Mouse (Mus musculus): Measurements from ENCODE around the gene Tha1.
A peak's percentile ranks its signal among the peaks of the same experiment; 100 is the strongest.
"Not testable (repeated sequence)": the region's sequence is repeated elsewhere in the genome, so short reads cannot be mapped to it uniquely, and the experiment has no call there.

Tha1 gene

DNA sequence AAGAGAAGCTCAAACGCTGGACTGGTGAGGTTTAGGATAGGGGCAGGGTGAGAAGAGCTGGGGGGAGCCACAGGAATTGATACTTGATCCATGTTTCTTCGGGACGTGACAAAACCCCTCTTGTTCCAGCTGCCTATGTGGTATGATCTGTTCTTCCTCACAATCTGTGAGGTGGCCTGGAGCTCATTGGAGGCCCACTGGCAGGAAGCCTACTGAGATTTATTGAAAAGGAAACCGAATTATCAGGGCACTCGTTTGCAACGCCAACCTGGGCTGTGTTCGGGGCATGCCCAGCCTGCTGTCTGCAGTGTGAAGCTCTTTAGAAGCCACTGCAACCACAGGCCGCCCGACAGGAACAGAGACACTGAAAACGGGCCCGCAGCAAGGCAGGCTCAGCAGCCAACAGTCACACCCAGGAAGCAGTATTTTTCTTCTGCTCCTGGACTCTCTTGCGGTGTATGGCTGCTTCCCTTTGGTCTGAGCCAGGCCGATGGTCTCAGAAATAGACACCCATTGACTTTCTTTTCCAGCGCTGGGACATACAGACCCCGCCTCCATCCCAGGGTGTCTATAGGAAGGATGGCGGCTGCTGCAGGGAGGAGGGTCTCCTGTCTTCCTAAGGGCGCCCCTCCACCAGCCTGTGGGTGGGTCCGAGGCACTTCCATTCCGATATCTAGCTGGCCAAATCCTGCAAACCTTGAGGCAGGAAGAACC, 24.9 kb downstream of the Tha1 start:
- no peak for DNase-seq

DNA sequence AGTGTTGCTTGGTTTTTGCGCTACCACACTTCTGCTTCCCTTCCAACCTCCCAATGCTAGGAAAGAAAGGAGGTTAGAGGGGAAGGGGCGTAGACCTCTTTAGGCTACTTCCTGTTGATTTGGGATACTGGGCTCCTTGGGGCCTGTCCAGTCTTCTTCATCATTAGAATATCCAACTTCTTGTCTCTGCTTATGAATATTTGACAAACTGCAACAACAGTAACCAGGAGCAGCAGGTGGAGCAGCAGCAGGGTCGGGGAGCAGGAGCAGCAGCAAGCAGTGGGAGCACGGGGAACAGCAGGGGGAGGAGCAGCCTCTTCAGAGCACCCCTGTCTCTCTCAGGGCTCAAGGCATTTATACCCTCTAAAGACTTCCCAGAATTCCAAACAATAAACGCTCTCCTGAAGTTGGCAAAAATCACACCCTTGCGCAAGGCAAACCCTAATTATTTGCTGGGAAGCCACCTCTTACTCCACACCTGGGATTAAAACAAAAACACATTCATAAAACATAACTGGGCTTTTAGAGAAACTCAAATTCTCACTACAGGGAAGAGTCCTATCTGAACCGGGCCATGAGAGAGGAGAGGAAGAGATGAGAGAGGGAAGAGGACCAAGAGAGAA, 25.6 kb downstream of the Tha1 start:
- no peak for DNase-seq

DNA sequence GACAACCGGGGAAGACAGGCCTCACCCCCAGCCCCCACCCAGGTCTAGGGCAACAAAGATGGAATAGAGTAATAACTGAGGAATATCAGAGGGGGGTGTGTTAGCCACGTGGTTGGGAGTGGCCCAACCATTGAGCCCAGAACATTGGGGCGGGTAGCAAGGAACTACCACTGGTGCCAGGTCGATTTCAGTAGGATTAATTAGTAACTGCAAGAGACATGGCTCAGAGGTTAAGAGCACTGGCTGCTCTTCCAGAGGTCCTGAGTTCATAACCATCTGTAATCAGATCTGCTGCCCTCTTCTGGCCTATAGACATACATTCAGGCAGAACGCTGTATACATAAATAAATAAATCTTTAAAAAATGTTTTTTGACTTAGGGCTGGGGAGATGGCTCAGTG, 26.6 kb downstream of the Tha1 start:
- no peak for DNase-seq

DNA sequence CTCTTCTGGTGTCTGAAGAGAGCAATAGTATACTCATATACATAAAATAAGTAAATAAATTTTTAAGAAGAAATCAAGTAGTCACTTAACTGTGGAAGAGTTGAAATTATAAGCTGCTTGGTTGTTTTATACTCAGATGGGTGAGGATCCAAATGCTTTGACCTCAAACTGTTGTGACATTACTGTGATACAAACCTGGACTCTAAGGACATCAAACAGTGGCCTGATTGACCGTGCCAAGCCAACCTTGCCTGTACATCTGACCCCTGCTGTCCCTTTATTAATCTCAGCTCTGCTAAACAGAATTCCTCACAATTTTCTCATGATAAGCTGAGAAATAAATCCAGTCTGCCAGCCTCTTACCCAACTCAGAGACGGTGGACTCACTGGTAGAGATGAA, 27.6 kb downstream of the Tha1 start:
- DNase-seq: no peak

DNA sequence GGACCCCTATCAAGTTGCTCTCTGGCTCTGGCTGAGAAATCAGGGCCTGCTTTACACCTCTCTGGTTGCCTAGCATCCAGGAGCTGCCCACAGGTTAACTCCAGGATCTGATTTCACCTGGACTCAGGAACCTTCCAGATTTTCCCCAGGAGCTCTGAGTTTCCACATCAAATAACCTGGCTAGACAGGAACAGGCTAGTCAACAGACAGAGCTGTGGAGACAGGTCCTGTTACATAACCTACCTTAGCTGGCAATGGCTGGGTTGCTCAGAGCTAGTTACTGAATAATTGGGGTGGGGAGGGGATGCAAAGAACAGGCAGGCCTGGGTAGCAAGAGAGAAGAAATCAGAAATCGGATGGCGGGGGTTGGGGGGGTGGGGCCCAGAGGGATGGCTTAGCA, 28.3 kb downstream of the Tha1 start:
- no peak for DNase-seq

DNA sequence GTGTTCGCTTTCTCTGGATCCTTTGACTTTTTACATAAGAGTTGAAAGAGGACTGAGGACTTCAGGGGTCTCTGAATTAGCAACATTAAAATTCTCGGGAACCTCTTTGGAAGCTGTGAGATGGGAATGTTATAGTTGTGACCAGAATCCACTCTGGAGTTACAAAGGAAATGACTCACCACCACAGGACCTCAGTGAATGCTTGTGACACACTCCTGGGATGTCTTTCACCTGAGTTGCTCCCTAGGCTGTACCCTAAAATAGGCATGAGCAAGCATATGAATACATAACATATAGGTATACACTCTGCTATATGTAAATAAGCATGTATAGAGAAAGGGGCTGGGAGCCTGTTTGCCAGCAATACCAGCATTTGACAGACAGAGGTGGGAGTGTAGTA, 29.8 kb downstream of the Tha1 start:
- no peak for DNase-seq

DNA sequence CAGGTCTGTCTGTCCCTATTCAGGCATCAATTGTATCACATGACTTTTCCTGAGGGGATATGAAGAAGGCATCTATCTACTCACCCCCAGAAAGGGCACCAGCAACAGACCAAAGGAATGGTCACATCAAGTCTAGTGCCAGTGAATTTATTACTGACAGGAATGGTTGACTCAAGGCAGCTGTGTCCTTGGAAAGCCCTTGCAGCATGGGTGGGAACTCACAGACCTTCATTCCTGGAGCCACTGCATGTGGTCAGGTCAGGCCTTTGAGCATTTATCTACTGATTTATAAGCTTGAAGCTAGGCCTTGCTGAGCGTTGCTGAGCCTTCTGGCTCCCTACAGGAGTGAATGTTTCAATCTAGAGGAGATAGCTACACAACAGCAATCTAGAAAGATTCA, 32.4 kb downstream of the Tha1 start:
- no peak for DNase-seq

DNA sequence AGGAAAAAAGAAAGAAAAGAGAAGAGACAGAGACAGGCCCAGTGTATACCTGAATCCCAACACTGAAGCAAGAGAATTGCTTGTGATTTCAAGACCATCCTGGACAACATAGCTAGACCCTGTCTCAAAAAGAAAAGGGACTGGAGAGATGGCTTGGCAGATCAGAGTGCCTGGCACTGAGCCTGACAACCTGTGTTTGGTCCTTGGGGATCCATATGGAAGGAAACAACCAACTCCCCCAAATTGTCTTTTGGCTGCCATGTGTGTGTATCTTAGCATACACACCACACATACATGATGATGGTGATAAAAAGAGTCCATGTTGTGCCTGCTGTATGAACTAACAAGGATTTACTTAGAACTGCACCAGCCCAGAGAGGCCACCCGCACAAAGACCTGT, 34.3 kb downstream of the Tha1 start:
- no peak for DNase-seq

DNA sequence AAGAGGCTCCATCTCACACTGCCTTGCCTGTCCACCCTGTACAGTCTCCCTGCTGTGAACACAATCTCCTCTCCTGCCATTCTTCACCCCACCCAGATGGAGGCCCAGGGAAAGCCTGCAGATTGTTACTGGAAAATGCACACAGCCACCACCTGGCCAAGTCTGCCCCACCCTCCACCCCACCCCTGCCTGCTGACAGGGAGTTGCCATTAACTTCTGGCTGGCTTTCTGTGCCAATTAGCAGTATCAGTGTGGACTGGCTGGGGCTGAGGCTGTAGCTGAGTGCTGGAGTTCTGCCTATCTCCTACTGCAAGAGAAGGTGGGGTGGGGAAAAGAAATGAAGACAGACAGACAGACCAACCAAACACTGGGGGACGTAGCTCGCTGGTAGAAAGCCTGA, 34.7 kb downstream of the Tha1 start:
- DNase-seq: no peak

DNA sequence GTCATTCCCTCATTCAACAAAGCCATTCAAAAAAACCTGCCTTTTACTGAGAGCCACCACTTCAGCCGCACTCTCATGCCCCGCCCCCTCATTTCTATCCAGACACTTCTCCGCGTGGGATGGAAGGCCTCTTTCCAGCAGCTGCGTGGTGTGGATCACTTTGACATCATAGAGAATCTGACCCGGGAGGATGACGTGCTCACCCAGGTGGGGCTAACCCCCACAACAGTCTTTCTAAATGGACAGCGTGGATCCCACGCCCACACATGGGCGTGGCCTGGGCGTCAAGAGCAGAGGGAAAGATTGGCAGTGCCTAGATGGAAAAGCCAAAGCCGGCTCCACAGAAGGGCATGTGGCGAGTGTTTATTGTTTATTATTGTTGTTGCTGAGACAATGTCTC, 37.0 kb downstream of the Tha1 start:
- DNase-seq: no peak

DNA sequence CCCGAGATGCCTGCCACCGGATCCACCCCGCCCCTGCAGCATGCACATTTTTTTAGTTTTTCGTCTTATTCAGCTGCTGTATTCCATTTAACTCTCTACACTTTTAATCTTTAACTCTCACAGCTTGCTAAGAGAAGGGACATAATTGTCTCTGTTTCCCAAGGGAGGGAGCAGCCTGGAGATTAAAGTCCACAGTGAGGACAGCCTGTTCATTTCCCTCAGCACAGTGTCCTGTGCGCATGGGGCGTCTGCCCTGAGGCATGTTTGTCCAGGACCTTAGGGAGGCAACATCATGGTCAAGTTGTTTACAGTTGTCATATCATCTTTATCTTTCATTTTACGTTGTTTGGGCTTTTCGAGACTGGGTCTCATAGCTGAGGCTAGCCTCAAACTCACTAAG, 39.2 kb downstream of the Tha1 start:
- DNase-seq: no peak

DNA sequence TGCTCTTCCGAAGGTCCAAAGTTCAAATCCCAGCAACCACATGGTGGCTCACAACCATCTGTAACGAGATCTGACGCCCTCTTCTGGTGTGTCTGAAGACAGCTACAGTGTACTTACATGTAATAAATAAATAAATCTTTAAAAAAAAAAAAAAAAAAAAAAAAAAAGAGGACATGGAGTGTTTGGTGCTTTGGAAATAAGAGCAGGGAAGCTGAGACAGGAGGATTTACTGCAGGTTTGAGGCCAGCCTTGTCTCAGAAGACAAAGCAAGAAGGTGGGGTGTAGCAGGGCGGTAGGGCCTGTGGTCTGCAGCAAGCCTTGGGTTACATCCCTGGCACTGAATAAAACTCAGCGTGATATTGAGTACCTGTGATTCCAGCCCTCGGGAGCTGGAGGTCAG, 39.8 kb downstream of the Tha1 start:
- DNase-seq: not testable (repeated sequence)

DNA sequence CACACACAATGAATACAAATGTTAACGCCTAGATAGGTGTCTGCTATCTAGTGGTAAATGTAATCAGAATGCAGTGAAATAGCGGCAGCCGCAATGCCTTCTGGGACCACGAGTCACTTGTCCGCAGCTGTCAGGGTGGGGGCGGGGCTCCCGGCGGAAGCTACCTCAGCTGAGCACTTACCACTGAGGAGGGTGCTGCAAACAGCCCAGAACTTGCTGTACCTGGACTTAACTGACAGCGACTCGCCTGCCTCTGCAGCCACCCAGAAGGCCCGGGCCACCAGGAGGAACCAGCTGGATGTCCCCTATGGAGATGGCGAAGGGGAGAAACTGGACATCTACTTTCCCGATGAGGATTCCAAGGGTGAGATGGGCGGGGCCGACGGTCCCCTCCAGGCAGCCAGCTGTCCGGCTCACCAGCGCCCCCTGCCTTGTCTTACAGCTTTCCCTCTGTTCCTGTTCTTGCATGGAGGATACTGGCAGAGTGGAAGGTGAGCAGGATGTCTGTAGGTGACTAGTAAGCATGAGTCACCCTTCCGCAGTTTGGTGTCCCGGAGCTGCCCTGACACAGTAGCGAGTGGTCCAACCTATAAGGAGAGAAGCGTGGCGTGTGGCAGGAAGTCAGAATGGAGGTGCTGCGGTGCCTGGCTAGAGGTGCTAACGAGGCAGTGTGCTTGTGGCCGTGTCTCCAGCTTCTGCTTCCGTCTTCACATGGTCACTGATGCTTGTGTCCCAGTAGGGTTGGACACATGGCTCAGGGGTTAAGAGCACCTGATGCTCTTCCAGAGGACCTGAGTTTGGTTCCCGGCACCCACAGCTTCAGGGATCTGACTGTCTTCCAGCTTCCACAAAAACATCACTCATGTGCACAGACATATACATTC, 41.0 kb downstream of the Tha1 start:
- peak; percentile 84 for DNase-seq

DNA sequence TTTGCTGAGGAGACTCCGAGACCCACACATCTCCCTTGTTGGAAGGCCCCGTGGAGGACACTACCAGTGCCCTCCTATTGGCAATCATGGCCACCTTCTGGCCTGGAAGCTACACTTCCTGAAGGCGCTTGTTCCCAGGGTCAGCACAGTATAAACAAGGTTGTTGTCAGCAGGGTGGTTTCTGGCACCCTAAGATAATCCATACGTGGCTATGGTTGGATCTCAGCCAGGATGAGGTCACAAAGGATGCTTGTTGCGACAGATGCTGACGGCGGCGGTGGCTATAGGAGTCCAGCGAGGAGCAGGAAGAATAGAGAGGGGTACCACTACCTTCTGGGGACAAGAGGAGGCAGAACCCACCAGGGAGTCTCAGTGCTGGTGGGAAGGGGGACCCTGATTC, 42.9 kb downstream of the Tha1 start:
- no peak for DNase-seq

DNA sequence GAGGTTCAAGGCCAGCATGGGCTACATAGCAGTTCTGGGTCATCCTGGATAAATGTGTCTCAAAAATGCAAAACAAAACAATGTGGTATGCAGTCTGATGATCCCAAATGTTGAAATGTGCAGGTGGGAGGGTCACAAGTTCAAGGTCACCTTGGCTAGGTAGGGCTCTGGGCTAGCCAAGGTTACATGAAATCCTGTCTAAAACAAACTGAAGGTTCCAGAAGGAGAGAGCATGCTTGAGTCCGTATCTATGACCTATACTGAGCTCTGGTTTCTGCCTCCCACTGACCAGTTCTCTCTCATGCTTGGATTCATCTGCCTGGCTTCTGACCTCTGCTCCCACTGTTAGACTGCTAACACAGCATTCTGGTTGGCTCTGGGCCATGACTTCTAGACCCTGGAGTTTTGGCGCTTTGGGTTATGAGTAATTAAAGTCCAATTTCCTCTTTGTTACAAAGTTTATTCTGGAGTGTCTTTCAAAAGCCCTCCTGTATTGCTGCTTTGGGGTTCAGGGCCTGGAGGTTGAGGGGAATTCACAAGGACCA, 43.5 kb downstream of the Tha1 start:
- DNase-seq: no peak

DNA sequence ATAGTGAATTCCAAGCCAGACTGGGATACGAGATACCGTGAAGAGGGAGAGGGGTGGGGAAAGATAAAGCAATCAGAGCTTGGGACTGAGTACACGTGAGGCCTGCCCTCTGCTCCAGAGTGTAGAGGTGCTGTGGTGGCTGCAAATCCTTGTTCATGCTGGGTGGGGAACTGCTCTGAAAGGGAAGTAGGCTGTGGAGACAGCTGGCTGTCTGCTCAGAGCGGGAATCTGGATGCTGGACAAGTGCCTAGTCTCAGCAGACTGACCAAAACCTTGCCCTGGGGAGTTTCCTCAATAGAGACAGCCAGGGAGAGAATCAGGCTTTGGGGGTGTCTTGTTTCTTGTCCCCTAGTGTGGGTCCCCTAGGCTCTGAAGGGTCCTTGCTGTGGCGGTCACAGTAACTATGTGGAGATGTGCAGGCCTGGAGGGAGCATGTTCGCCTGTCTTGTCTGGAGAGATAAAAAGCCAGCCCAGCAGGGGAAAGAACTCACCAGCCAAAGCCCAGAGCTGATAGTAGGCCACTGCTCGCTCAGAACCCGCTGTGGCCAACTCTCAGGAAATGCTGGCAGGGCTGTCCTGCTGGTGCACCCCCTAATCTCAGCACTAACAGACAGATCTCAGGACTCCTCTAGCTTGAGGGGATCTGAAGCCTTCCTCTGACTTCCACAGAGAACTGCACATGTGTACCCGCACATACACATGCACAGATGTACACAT, 44.2 kb downstream of the Tha1 start:
- DNase-seq: no peak

DNA sequence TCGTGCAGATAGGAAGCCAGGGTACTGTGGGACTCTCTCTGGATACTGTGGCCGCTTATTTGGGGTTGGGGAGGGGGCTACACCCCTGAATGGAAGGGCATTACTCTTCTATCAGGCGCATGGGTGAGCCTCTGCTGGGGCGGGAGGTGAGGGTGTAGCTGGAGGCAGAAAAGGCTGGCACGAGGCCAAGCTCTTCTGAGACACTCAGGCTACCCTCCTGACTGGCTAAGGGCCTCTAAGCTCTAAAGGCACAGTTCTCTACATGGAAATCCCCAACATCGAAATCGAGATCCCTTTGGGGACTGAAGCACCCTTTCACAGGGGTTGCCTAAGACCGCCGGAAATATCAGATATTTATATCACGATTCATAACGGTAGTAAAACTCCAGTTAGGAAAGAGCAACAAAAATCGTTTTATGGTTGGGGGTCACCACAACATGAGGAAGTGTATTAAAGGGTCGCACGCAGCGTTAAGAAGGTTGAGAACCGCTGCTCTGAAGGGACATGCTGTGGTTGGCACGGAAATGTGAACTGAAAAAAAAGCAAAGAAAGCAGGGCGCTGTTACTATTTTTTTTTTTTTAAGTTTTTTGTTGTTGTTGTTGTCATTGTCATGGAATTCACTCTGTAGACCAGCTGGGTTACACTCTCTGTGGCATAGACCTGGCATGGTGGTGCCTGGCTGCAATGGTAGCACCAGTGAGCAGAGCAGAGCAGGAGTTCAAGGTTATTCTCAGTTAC, 45.0 kb downstream of the Tha1 start:
- no peak for DNase-seq

DNA sequence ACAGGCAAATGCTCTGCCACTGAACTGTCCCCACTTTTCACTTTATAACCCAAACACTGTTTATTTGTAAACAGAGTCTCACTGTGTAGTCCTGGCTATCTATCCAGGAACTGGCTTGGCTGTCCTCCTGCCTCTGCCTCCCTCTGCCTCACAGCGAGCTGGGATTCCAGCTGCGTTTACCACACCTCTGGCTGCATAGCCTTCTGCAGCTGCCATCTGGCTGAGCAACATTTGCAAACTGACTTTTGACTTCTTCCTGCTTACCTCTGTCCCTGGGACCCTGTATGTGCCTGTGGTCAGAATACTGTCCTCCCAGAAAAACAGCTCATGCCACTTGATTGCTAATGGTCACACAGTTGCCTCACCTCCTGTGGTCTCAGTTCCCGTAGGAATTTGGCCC, 45.9 kb downstream of the Tha1 start:
- no peak for DNase-seq

DNA sequence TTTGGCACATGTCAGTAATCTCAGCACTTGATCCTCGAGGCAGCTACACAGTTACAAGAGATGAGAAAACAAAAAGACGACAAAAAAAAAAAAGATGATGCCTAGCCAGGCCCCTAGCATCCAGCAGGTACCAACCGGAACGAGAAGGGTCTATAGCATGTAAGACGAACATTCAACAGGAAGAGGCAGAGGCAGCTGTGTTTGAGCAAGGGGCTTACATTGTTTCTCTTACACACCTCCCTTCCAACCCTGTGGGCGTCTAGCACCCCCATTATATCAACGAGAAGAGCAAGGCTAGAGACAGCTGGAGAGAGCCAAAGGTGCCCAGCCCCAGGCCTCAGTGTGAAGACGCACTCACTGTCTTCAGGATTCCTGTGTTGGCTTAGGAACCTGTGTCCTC, 46.4 kb downstream of the Tha1 start:
- DNase-seq: no peak

DNA sequence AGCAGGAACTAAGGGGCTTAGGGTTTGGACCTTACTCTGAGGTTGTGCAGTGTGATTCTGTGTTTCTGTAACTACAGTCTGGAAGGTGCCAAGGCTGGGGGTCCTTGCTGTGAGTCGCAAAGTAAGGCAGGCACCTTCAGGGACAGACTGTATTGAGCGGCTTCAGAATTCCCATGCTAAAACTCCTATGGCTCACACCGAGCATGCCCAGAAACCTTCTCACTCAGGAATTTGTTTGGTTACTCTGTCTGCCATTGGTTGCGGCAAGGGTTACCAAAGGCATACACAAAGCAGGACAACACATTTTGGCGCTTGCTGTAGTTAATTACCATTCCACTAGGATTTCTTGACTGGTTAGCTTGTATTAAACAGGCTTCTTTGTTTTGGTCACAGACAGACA, 47.1 kb downstream of the Tha1 start:
- DNase-seq: no peak

DNA sequence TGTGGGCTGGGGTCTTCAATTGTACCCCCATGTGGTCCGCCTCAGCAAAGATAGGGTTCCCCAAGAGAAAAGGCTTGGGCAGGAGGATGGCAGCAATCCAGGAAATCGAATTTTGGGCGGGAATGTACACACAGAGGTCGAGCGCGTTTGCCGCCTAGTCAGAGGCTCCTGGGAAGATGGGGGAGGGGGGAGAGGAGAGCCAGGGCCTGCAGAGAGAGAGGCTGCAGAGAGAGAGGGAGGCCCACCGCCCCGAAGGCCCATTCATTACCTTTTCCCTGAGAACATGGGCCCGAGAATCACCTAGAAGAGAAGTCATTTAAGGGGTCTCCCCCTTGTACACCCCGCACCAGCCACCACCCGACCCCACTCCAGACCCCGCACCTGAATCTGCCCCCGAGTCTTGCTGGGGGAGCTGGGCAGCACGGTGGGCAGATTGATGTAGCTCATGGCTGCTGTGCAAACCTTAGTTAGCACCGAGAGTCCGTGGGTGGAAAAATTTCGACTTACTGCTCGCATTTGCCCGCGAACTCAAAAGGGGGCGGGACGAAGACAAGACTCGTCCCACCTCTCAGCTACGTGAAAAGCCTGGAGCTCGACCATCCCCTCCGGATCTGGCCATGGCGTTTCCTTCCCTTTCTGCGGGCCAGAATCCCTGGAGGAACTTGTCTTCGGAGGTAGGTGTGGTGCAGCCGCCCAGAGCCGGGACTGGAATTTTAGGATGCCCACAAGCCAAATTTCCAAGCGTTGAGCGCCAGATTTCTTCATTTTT, 47.8 kb downstream of the Tha1 start, which contains the start of the genes Afmid and Tk1:
TSS of gene Afmid (plus strand) at position 592 of the 769 bp plus-strand sequence.
TSS of gene Tk1 (minus strand) at position 760 of the 769 bp plus-strand sequence.
- peak; percentile 62 for DNase-seq
